Mouse (Mus musculus) neutrophil, adult 5-6 weeks (primary cell): Measurements from ENCODE around the gene Dhx40. TPM values are rescaled to one million over a fixed set of nuclear protein-coding genes. Genes with fewer than 3 reads are reported as not detected.
"Not testable (repeated sequence)": the region's sequence is repeated elsewhere in the genome, so short reads cannot be mapped to it uniquely, and the experiment has no call there.

ENCODE experiments used
- ATAC-seq: fragments of 151-379, 151-347 bp; 2 replicates; pipeline ENCODE4 v1.8.0; 2017; ENCODE audit warnings: mild to moderate bottlenecking, moderate TSS enrichment; ENCODE audit not compliant: insufficient number of reproducible peaks, poor library complexity, low FRiP score, severe bottlenecking; ENCODE audit errors: extremely low read depth
- total RNA-seq: library from RNA; stranded (forward); fragments of 200-1000 nt; gene quantifications from 2 replicates; pipeline ENCODE4 v1.2.3, GENCODE M21; 2017

Dhx40 gene
- total RNA-seq, 1 experiment from 2014 or later: 133 TPM

DNA sequence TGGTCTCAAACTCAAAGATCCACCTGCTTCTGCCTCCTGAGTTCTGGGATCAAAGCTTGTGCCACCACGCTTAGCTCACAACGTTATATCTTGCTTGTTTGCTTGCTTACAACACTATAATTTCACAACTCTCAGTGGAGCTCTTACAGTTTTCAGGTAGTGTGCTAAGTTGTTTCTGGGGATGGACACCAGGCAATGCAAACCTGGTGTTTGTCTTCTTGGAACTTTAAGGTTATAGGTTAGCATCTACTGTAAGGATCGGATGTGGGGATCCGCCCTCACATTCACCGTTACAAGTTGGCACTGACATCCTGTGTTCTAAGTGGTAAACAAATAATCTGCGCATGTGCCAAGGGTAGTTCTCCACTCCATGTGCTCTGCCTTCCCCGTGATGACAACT is 16.9 kb upstream of the Dhx40 start:
- no peak for ATAC-seq

DNA sequence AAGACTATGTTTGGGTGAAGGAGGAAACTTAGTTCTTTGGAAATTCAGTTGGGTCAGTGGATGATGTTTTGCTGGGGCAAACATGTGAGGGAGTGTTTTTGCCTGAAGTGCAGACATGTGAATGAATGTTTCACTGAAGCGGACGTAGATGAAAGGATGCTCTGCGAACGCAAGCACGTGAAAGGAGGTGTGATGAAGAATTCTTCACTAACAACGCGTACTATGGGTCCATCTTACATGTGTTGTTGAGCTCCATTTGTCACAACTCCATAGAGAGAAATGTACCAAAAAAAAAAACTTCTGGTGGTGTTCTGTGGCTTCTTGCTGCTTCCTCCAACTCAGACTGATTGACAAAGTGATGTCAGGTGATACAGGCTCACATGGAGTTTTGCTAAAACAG is 15.0 kb upstream of the Dhx40 start:
- no peak for ATAC-seq

DNA sequence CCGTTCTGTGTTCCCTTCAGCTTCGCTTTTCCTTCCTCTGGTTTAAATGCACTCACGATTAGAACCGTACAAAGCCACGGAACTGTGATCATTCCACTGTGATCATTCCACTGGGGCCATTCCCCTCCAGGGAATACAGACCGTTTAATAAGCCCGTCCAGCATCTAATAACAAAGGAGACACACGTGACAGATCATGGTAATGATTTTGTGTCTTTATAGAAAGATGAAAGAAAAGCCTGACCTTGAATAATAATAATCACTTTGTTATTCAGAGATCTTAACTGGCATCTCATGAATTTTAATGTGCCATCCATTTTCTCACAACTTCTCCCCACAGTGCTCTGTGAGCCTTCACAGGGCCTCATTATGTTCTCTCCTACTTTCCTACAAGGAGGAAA is 12.0 kb upstream of the Dhx40 start:
- ATAC-seq: no peak

DNA sequence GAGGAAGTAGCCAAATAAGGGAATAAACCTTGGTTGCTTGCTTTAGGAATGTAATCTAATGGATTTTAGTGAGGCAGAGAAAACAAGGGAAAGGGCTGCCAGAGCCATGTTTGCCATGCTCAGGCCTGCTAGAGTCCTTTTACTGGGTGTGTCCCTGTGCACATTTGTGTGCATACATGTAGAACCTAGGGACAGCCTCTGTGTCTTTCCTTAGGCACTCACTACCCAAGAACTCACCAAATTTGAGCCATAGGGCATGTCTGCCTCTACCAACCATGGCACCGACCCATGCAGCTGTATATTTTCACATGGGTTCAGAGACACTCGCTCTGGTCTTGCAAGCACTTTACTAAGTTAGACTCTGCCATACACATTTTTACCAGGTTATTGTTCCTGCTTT is 11.4 kb upstream of the Dhx40 start:
- no peak for ATAC-seq

DNA sequence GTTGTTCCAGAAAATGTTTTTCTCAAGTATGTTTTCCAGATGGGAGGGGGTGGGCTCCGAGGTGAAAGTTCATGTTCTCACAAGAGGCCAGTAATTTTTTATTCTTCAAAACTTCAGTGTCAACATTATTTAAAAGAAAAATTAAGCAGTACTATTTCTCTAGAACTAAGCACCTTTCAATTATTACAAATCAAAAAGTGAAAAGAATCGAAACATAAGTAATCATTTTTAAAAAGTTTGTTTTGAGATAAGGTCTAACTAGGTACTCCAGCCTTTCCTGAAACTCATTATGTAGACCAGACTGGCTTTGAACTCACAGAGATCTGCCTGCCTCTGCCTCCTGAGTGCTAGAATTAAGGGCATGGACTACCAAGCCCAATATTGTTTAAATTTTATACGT is 8.7 kb upstream of the Dhx40 start:
- ATAC-seq: not testable (repeated sequence)

DNA sequence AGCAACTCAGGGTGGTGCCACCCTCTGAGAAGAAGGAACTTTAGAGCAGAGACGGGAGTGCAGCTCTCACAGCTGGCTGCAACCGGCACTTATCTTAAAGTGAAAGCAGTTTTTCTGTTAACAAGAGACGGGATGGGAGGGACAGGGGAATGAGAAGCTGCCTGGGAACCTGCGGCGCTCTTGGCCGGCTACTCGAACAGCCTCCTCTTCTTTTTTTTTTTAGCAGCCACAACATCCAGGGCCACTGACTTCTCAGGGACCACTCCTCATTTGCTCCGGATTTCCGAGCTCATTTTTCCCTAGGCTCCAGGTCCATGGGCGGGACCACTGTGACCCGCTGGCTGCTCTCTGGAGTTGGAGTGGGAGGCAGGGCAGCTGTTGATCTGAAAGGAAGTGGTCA is 6.9 kb upstream of the Dhx40 start:
- ATAC-seq: not testable (repeated sequence)

DNA sequence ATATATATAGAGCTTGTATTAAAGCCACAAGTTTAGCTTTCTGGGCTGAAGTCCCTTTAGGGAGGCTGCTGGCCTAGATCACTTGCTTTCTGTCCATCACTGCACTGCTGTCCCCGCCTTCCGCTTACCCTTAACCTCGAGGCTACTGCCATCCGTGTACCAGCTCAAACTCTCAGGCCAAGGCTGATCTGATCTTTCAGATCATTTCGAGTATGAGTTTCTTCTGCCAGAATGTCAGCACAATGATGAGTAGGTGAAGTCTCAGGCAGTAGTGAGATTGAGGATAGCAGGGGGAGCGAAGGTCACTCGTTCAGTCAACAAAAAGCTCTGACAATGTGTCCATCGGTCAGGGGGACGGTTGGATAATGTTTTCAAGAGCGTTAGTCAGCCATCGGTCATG is 5.7 kb upstream of the Dhx40 start:
- ATAC-seq: not testable (repeated sequence)

DNA sequence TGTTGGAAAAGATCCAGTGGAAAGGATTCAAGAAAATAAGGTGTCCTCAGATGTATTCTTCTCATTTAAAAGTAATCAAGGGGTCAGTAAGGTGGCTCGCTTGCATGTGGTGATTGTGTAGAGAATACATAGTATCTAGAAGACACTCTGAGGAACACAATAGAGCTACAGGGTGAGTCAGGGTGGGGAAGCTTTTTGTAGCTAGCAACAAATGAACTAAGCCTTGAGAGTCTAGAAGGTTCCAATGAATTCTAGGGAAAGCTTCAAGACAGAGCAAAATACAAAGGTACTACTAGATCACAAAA is 3.7 kb upstream of the Dhx40 start:
- ATAC-seq: no peak

DNA sequence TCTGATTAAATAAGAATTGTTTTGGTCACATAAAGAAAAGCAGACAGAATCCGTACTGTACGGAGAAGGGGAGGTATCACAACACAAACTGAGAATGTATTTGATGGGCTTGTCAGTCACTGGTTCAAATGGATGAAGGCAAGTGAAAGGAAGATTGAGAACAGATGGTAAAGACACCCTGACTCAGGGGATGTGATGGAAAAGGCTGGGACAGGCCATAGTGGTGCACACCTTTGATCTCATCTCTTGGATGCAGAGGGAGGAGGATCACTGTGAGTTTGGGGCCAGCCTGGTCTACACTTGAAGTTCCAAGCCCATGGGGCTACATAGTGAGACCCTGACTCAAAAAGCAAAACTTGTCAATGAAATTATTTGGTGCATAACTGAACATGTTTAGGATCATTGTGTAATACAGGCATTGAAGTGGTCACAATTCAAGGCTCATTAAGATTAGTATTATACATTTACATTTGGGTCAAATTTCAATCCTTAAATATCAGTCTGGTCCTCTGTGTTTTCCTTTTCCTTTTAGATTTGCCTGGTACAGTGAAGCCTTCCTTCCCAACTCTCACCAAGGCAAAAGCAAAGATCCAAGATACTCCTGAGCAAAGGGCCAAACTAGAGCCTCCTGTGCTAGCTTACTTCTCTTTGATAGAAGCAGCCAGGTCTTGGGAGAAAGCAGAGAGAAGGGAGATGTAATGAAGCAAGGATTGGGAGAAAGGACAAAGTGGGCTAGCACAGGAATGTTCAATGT is 3.2 kb upstream of the Dhx40 start:
- no peak for ATAC-seq

DNA sequence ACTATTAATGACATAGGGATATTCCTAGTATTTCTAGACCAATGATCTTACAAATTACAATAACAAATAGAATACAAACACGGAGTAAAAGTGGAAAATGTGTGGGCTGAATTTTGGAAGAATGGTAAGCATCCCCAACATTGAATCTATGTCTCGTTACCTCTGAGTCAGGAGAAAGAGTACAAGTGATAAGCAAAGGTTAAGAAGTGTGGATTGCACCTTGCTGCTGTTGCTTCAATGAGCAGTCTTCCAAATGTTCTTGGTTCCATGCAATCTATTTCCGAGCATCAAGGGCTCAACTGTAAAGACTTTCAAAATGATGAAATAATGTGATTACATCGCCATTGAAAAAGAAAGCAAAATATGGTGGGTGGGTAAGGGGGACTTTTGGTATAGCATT is 2.3 kb upstream of the Dhx40 start:
- no peak for ATAC-seq

DNA sequence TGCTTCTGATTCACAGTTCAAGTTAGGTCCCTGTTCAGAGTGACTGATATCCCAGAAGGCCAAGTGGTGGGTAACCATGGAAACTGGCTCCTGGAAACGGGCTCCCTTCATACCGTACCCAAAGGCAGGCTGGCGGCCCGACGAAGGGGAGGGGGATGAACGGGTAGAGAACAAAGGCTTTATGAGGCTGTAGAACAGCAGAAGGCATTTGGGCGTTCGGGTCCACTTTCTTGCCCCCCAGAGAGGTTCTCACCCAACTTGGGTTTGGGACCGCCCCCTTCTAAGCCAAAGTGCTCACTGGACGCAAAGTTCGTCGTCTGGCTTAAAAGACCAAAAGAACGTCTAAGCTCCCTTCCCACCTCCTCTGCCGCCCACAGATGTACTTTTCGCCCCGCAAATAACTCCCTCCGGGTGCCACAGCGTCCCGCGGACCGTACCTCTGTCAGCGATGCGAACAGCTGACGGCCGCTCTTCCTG is 507 bp downstream of the Dhx40 start:
- ATAC-seq: peak; percentile 24; the same call in 1 of the 2 replicates

DNA sequence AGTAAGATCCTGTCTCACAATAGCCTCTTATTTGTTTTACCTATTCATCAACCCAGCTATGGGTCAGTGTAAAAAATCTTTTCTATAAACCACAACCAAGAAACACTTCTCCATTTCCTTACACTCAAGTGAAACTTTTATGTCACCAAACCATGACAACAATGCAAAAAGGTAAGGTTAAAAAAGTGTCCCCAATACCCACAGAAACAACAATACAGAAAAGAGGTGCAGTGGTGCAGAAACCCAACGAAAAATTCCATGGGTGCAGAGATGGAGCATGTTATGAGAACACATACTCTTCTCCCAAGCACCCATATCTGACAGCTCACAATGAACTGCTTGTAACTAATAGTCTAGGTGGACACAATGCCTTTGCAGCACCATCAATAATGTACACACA is 13.4 kb downstream of the Dhx40 start:
- ATAC-seq: 0 out of 2 replicates have a peak, but pooled peaks have one; percentile 19

DNA sequence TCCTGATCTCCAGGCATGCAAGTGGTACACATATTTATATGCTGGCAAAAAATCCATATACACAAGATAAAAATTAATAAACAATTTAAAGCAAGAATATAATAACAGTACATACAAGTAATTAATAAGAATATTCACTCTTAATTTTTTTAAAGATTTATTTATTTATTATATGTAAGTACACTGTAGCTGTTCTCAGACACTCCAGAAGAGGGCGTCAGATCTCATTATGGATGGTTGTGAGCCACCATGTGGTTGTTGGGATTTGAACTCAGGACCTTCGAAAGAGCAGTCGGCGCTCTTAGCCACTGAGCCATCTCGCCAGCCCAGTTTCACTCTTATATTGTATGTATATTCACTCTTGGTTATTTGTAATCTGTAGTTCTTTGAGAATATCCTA is 20.1 kb downstream of the Dhx40 start:
- ATAC-seq: not testable (repeated sequence)

DNA sequence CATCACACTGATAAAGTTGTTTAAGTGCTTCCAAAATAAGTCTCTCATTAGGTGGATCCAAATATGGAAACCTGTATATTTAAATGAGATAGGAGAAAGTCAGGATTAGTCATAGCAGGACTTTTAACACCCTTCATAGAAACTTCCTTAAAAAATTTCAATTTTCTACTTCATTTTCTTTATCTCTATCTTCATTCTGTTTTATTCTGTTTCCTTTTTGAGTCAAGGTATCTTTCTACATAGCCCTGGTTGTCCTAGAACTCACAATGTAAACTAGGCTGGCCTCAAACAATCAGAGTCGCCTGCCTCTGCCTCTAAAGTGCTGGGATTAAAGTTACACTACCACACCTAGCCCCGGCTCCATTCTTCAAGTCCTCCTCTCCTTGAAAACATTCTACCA is 21.8 kb downstream of the Dhx40 start:
- no peak for ATAC-seq

DNA sequence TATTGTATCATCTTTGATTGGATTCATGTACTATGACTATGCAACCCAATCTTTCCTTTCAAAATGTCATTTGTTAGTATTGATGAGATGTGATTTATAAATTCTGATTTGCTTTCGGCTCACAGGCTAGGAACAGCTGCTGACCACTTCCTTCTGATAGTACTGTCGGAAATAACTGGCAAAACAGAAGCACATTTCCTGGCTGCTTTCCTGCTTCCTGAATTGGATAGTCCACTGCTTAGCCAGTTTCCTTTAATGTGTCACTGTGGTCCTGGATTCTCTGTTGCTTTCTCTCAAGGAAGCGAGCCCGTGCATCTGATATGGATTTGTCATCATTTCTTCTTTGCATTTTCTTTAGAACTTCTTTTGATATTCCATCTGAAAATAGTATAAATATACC is 37.7 kb downstream of the Dhx40 start:
- no peak for ATAC-seq

DNA sequence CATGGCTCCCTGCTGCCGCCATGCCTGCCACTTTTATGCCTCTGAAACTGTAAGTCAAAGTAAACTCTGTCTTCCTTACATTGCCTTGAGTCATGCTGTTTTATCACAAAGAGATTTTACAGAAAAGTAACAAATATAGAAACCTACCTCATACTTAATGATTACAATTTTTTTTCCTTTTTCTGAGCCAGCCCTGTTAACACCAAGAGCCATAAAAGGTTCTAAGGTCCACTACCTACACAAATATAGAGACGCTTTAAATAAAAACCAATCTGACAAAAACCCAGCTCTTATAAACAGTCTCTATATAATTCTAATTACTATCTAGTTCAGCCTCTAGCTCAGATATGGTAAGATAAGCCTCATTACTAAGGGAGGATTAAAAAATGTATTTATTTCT is 43.0 kb downstream of the Dhx40 start:
- no peak for ATAC-seq

DNA sequence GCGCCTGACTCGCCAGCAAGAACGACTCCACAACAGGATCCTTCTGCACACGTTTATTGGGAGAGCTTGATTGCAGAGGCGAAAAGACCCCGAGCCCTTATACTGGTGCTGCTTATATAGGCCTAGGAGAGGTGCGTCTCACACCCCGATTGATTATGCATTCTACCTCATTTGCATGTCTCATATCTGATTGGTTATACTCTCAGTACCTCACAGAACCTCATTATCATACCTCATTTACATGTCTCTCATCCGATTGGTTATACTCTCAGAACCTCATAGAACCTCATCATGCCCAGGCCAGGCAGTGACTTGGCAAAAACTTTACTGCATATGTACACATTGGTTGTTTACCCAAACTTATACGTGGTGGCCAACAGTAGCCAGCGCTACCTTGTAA is 44.4 kb downstream of the Dhx40 start:
- not testable (repeated sequence) for ATAC-seq

DNA sequence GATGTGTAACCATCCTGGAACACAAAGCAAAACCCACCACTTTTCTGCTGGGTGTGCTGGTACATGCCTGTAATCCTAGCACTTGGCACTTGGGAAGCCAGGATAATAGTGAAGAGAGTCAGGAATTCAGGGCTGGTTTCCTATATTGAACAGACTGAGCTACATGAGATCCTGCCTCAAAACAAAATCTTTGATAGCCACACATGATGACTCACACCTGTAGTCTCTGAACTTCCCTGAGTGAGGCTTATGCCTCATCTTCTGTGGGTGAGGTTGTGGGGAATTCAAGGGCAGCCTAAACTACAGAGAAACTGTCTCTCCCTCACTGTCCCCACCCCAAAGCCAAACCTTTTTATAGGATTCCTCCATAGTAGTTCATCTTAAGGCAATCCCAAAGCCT is 47.2 kb downstream of the Dhx40 start:
- ATAC-seq: no peak

DNA sequence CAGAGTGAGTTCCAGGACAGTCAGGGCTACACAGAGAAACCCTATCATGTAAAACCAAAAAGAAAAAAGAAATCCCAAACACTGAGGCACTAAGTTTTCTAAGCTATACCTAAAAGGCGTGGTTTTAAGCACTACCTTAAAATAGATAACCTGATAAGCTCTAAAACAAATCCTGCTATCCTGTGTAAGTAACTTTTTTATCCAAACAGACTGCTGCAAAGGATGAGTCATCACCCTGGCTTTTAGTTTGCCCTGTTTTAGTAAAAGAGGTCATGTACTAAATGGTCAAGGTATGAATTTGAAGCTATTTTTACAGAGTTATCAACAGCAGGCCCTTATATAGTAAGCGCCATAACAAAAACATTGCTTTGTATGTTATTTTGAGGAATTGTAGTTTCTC is 47.7 kb downstream of the Dhx40 start:
- no peak for ATAC-seq

DNA sequence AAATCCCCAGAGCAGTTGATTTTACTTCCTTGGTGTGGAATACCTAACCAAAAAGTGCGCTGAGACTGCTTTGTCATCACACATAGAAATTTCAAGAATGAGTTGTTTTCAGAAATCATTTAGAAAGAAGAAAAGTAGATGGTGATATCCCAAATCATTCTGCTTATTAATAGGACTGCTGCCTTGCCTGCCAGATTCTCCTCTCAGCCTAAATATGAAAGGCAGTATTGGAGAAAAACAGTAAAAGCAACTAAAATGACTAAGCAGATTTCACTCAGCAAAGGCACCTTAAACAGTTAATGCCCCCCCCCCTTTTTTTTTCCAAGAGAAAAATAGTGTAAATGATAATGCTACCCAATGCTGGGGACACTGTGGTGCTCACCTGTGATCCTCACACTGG is 48.3 kb downstream of the Dhx40 start:
- no peak for ATAC-seq

DNA sequence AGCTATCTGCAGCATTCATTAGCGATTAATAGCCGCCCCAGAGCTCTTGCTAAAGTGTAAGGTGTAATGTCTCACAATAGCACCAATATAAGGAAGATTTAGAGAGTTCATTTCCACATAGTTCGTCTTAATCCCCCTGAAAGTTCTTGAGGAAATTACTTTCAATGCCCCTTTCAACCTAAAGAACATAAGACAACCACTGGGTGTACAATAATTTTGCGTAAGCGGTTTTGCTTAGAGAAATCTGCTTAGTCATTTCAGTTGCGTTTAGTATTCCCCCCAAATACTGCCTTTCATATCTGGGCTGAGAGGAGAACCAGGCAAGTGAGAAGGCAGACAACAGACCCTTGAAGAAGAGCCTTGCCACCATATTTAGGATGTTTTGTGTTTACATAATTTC is 49.0 kb downstream of the Dhx40 start:
- ATAC-seq: no peak
